26 mouse cellular contexts compared by ENCODE assay signal in genomic region chr16:45737880-45738279, GRCm38 (mm10). TPM values are rescaled to one million over a fixed set of nuclear protein-coding genes. Genes with fewer than 3 reads are reported as not detected.
A peak's percentile ranks its signal among the peaks of the same experiment; 100 is the strongest.
DNase-seq lines count a peak whose midpoint lies in the region; ATAC-seq lines count a peak whose summit lies in the region.
"Had no signal": no experiment of that assay in that cellular context is flagged by ENCODE, and none has a peak within 500 bp of the region (broad histone marks: within the 10 kb centered on the region; RNA-seq: fewer than 3 reads in every experiment).

No protein-coding gene starts in this region.

- no peaks in the 10 kb centered on the region for H3K9me3 ChIP-seq in intestine, embryonic 16.5 days (ENCODE audit: control insufficient read depth, low read length)
- no peaks in the 10 kb centered on the region for H3K9me3 ChIP-seq in liver, embryonic 11.5 days (ENCODE audit: control insufficient read depth, low read length)
- H3K9me3 ChIP-seq: embryonic facial prominence, embryonic 13.5 days; embryonic facial prominence, embryonic 15.5 days; forebrain, embryonic 10.5 days; forebrain, embryonic 12.5 days; G1E had no signal

- H3K27me3 ChIP-seq in intestine, embryonic 16.5 days (replicated peaks; ENCODE audit: control insufficient read depth, insufficient read depth, low read length) = no peaks in the 10 kb centered on the region
- no peaks in the 10 kb centered on the region for H3K27me3 ChIP-seq in liver, embryonic 11.5 days (replicated peaks; ENCODE audit: control insufficient read depth, insufficient read depth, low read length)
- H3K27me3 ChIP-seq: CH12.LX; embryonic facial prominence, embryonic 13.5 days; embryonic facial prominence, embryonic 15.5 days; forebrain, embryonic 12.5 days; Patski had no signal

- no peak overlapping the region for H3K9ac ChIP-seq in intestine, embryonic 16.5 days (ENCODE audit: low read depth, low read length)
- H3K9ac ChIP-seq in liver, embryonic 11.5 days (ENCODE audit: low read depth, low read length) = no peak overlapping the region
- H3K9ac ChIP-seq: embryonic facial prominence, embryonic 13.5 days; embryonic facial prominence, embryonic 15.5 days; forebrain, embryonic 12.5 days had no signal

- peak; percentile 11 for DNase-seq in 416B (ENCODE audit: low read depth)
- no peak for DNase-seq in liver, embryonic 11.5 days (ENCODE audit: low spot score)
- DNase-seq: adrenal gland, adult 8-10 months; adrenal gland, postnatal 14 days; adrenal gland, postnatal 36 days; B cell, adult 2 months; cerebellum, adult 11-12 months; cerebellum, adult 2 months; cerebellum, adult 9-10 months; cerebellum, postnatal 10 days; cerebellum, postnatal 25 days had no signal

- H3K4me2 ChIP-seq in intestine, embryonic 16.5 days (ENCODE audit: low read depth, low read length) = no peak overlapping the region
- no peak overlapping the region for H3K4me2 ChIP-seq in liver, embryonic 11.5 days
- H3K4me2 ChIP-seq: embryonic facial prominence, embryonic 13.5 days; embryonic facial prominence, embryonic 15.5 days; forebrain, embryonic 12.5 days had no signal

- H3K79me2 ChIP-seq in macrophage (ENCODE audit: inconsistent target) = peaks cover 54% of the 10 kb centered on the region

- peak; percentile 53 for ATAC-seq in monocyte, adult 5-6 weeks (replicated peaks; ENCODE audit: insufficient number of reproducible peaks, low FRiP score, low TSS enrichment, poor library complexity, severe bottlenecking)
- ATAC-seq in intestine, embryonic 16.5 days = no peak
- no peak for ATAC-seq in liver, embryonic 11.5 days (replicated peaks; ENCODE audit: low FRiP score)
- ATAC-seq: activated CD4-positive, CD25-positive, alpha-beta regulatory T cell, adult 4 months; CD4-positive, CD25-positive, alpha-beta regulatory T cell, adult 4 months; forebrain, embryonic 14.5 days; forebrain, embryonic 16.5 days; Patski had no signal

- peaks cover 22% of the 10 kb centered on the region for H3K36me3 ChIP-seq in macrophage (ENCODE audit: inconsistent target)
- H3K36me3 ChIP-seq in intestine, embryonic 16.5 days (ENCODE audit: control insufficient read depth, insufficient read depth, low read length) = peaks cover 3% of the 10 kb centered on the region; the same call in 1 of the 2 replicates
- H3K36me3 ChIP-seq in liver, embryonic 11.5 days (ENCODE audit: control insufficient read depth, insufficient read depth, low read length) = peaks cover 28% of the 10 kb centered on the region

- H3K4me1 ChIP-seq in intestine, embryonic 16.5 days (ENCODE audit: control insufficient read depth, insufficient read depth, low read length) = peaks cover 6% of the 10 kb centered on the region; the same call in 1 of the 2 replicates
- H3K4me1 ChIP-seq in liver, embryonic 11.5 days (replicated peaks; ENCODE audit: control insufficient read depth, insufficient read depth, low read length) = peaks cover 7% of the 10 kb centered on the region

- 74% methylated on average over 8 of the region's 8 CpGs for WGBS in macrophage (ENCODE audit: missing documents)
- WGBS in intestine, embryonic 16.5 days = 83% methylated on average over 8 of the region's 8 CpGs
- 76% methylated on average over 8 of the region's 8 CpGs for WGBS in liver, embryonic 11.5 days

- H3K27ac ChIP-seq in macrophage = peak overlapping the region; percentile 47
- no peak overlapping the region for H3K27ac ChIP-seq in intestine, embryonic 16.5 days (ENCODE audit: low read length)
- H3K27ac ChIP-seq in liver, embryonic 11.5 days (ENCODE audit: low read depth, low read length) = no peak overlapping the region
- H3K27ac ChIP-seq: embryonic facial prominence, embryonic 13.5 days; embryonic facial prominence, embryonic 15.5 days; forebrain, embryonic 10.5 days; forebrain, embryonic 12.5 days had no signal

- H3K4me3 ChIP-seq in macrophage (ENCODE audit: inconsistent target) = no peak overlapping the region
- H3K4me3 ChIP-seq in intestine, embryonic 16.5 days (ENCODE audit: low read length) = no peak overlapping the region
- H3K4me3 ChIP-seq in liver, embryonic 11.5 days (ENCODE audit: low read depth, low read length) = no peak overlapping the region
- H3K4me3 ChIP-seq: embryonic facial prominence, embryonic 13.5 days; embryonic facial prominence, embryonic 15.5 days; erythroblast, embryonic 14.5 days; forebrain, embryonic 10.5 days; forebrain, embryonic 12.5 days had no signal

RNA-seq across cellular contexts. Expression of gene Abhd10, which starts 4.9 kb away (rescaled TPM):
- total RNA-seq in macrophage (2018; cell fraction: chromatin; rRNA removed) = 10 to 100 TPM; 10.5 to 54.1 (median 24.6) TPM
- total RNA-seq in macrophage (2018; cell fraction: cytosol; rRNA removed) = 10 to 100 TPM in 2 of 26 experiments, 1 to 10 TPM in 24; 6.9 to 11.2 (median 8.6) TPM
- 10 to 100 TPM; 13.5 to 38.0 (median 24.4) TPM for total RNA-seq in macrophage (2018; cell fraction: nucleus; rRNA removed)
- 8.4 to 12.0 TPM (median 8.6 TPM) in 3 replicates for polyA plus RNA-seq in macrophage (2018)
- total RNA-seq in monocyte, adult 5-6 weeks (2017) = 19.0 to 34.7 TPM (median 24.2 TPM) in 3 replicates
- 29.3 and 35.2 TPM in 2 replicates for polyA plus RNA-seq in intestine, embryonic 16.5 days (2015; fragmentation: Nextera tagmentation; extraction: Ambion mirVana)
- polyA plus RNA-seq in liver, embryonic 11.5 days (2014; fragmentation: Nextera tagmentation; extraction: Ambion mirVana) = 28.3 and 30.7 TPM in 2 replicates

RNA-seq across cellular contexts. Expression of gene Tagln3, which starts 13.5 kb away (rescaled TPM):
- 1 to 10 TPM in 16 of 26 experiments, under 1 TPM in 5, not detected in 5; 0.59 to 5.3 (median 2.2) TPM for total RNA-seq in macrophage (2018; cell fraction: chromatin; rRNA removed)
- under 1 TPM in 3 of 26 experiments, not detected in 23; 0.09 to 0.29 (median 0.15) TPM for total RNA-seq in macrophage (2018; cell fraction: cytosol; rRNA removed)
- 1 to 10 TPM in 11 of 26 experiments, under 1 TPM in 9, not detected in 6; 0.41 to 5.0 (median 1.1) TPM for total RNA-seq in macrophage (2018; cell fraction: nucleus; rRNA removed)
- polyA plus RNA-seq in macrophage (2018) = 0.16 to 0.25 TPM in 2 of 3 replicates, not detected in the other
- not detected in 3 replicates for total RNA-seq in monocyte, adult 5-6 weeks (2017)
- polyA plus RNA-seq in intestine, embryonic 16.5 days (2015; fragmentation: Nextera tagmentation; extraction: Ambion mirVana) = 21.0 and 24.7 TPM in 2 replicates
- 4.1 and 5.4 TPM in 2 replicates for polyA plus RNA-seq in liver, embryonic 11.5 days (2014; fragmentation: Nextera tagmentation; extraction: Ambion mirVana)
- total RNA-seq: G1E had no signal
- polyA plus RNA-seq: activated CD4-positive, CD25-positive, alpha-beta regulatory T cell, adult 4 months; CD4-positive, CD25-positive, alpha-beta regulatory T cell, adult 4 months; G1E had no signal

RNA-seq across cellular contexts. Expression of gene Tmprss7, which starts 44.4 kb away (rescaled TPM):
- total RNA-seq in macrophage (2018; cell fraction: chromatin; rRNA removed) = under 1 TPM in 5 of 26 experiments, not detected in 21; 0.27 to 0.37 (median 0.33) TPM
- total RNA-seq in macrophage (2018; cell fraction: cytosol; rRNA removed) = not detected
- under 1 TPM in 1 of 26 experiments, not detected in 25; 0.43 TPM for total RNA-seq in macrophage (2018; cell fraction: nucleus; rRNA removed)
- not detected in 3 replicates for polyA plus RNA-seq in macrophage (2018)
- not detected in 3 replicates for total RNA-seq in monocyte, adult 5-6 weeks (2017)
- polyA plus RNA-seq in intestine, embryonic 16.5 days (2015; fragmentation: Nextera tagmentation; extraction: Ambion mirVana) = 0.12 and 0.15 TPM in 2 replicates
- polyA plus RNA-seq in liver, embryonic 11.5 days (2014; fragmentation: Nextera tagmentation; extraction: Ambion mirVana) = 0.63 and 0.84 TPM in 2 replicates
- total RNA-seq: CH12.LX had no signal
- polyA plus RNA-seq: activated CD4-positive, CD25-positive, alpha-beta regulatory T cell, adult 4 months; CD4-positive, CD25-positive, alpha-beta regulatory T cell, adult 4 months; erythroblast, embryonic 14.5 days; G1E; Patski had no signal
